Mouse (Mus musculus) brain, embryonic 14.5 days (tissue): ENCODE data around the gene Ccr1.

Experiments used
- CTCF ChIP-seq: fragments of 200-500 bp; IDR thresholded peaks from 2 replicates; pipeline ENCODE4 v1.5.1; 2012; ENCODE audit warnings: inconsistent platforms, mild to moderate bottlenecking, moderate library complexity, borderline replicate concordance; ENCODE audit not compliant: insufficient read depth, insufficient read length; ENCODE audit errors: extremely low read depth
- POLR2A ChIP-seq: fragments of 200-500 bp; IDR thresholded peaks from 2 replicates; pipeline ENCODE4 v1.6.1; 2012; ENCODE audit warnings: mild to moderate bottlenecking, inconsistent platforms, borderline replicate concordance; ENCODE audit not compliant: poor library complexity, insufficient read depth, insufficient read length, severe bottlenecking; ENCODE audit errors: extremely low read depth

GRCm38 (mm10) chr9:124013270-124013669, 44.8 kb upstream of the Ccr1 start:
- TF ChIP-seq POLR2A (no peak), CTCF (no peak)
